Mouse (Mus musculus): Measurements from ENCODE around the gene Sh3rf1. TPM values are rescaled to one million over a fixed set of nuclear protein-coding genes. Genes with fewer than 3 reads are reported as not detected.

Sh3rf1 gene
- total RNA-seq (2021) = 10 to 100 TPM; 76.4 to 80.2 TPM
- long read RNA-seq, full-length matches to known transcripts = 4 of 10 reads
- long read RNA-seq, partial matches to known transcripts = 4 of 10 reads
- long read RNA-seq, other reads (novel, unspliced or antisense) = 2 of 10 reads

- DNase-seq (ENCODE audit: low spot score in 2 of 2) = peak; percentile 79 to 89
Observed at GRCm38 (mm10) chr8:61223729-61224379, at the start of gene Sh3rf1. TSS of gene Sh3rf1 (plus strand) at chr8:61223872.

- no peak for DNase-seq (ENCODE audit: low spot score in 2 of 2)
Observed at GRCm38 (mm10) chr8:61173921-61174492, 49.7 kb upstream of the Sh3rf1 start.

GRCm38 (mm10) chr8:61175876-61176275, 47.8 kb upstream of the Sh3rf1 start:
- DNase-seq (ENCODE audit: low spot score in 2 of 2) = no peak

- DNase-seq (ENCODE audit: low spot score in 2 of 2) = no peak
Observed at GRCm38 (mm10) chr8:61177680-61178593, 45.7 kb upstream of the Sh3rf1 start.

- DNase-seq (ENCODE audit: low spot score in 2 of 2) = no peak
Observed at GRCm38 (mm10) chr8:61178594-61179140, 45.0 kb upstream of the Sh3rf1 start.

GRCm38 (mm10) chr8:61181592-61181991, 42.1 kb upstream of the Sh3rf1 start:
- no peak for DNase-seq (ENCODE audit: low spot score in 2 of 2)

- no peak for DNase-seq (ENCODE audit: low spot score in 2 of 2)
Observed at GRCm38 (mm10) chr8:61182020-61182419, 41.7 kb upstream of the Sh3rf1 start.

GRCm38 (mm10) chr8:61185274-61186198, 38.1 kb upstream of the Sh3rf1 start:
- DNase-seq (ENCODE audit: low spot score in 2 of 2) = no peak

GRCm38 (mm10) chr8:61194306-61194925, 29.3 kb upstream of the Sh3rf1 start:
- no peak for DNase-seq (ENCODE audit: low spot score in 2 of 2)

- DNase-seq (ENCODE audit: low spot score in 2 of 2) = no peak
Observed at GRCm38 (mm10) chr8:61200254-61200887, 23.3 kb upstream of the Sh3rf1 start.

GRCm38 (mm10) chr8:61203035-61203826, 20.4 kb upstream of the Sh3rf1 start:
- no peak for DNase-seq (ENCODE audit: low spot score in 2 of 2)

- no peak for DNase-seq (ENCODE audit: low spot score in 2 of 2)
Observed at GRCm38 (mm10) chr8:61206876-61207275, 16.8 kb upstream of the Sh3rf1 start.

GRCm38 (mm10) chr8:61207636-61208035, 16.0 kb upstream of the Sh3rf1 start:
- DNase-seq (ENCODE audit: low spot score in 2 of 2) = no peak

- no peak for DNase-seq (ENCODE audit: low spot score in 2 of 2)
Observed at GRCm38 (mm10) chr8:61208719-61209118, 15.0 kb upstream of the Sh3rf1 start.

- DNase-seq (ENCODE audit: low spot score in 2 of 2) = no peak
Observed at GRCm38 (mm10) chr8:61210836-61211235, 12.8 kb upstream of the Sh3rf1 start.

GRCm38 (mm10) chr8:61215081-61215819, 8.4 kb upstream of the Sh3rf1 start:
- DNase-seq (ENCODE audit: low spot score in 2 of 2) = no peak

- DNase-seq (ENCODE audit: low spot score in 2 of 2) = no peak
Observed at GRCm38 (mm10) chr8:61217017-61217416, 6.7 kb upstream of the Sh3rf1 start.

GRCm38 (mm10) chr8:61217426-61217825, 6.2 kb upstream of the Sh3rf1 start:
- DNase-seq (ENCODE audit: low spot score in 2 of 2) = no peak

All from layer of hippocampus, postnatal 10 days (tissue).